Mouse (Mus musculus): ENCODE data around the gene Siae.
A peak's percentile ranks its signal among the peaks of the same experiment; 100 is the strongest.

Gene Siae

DNA sequence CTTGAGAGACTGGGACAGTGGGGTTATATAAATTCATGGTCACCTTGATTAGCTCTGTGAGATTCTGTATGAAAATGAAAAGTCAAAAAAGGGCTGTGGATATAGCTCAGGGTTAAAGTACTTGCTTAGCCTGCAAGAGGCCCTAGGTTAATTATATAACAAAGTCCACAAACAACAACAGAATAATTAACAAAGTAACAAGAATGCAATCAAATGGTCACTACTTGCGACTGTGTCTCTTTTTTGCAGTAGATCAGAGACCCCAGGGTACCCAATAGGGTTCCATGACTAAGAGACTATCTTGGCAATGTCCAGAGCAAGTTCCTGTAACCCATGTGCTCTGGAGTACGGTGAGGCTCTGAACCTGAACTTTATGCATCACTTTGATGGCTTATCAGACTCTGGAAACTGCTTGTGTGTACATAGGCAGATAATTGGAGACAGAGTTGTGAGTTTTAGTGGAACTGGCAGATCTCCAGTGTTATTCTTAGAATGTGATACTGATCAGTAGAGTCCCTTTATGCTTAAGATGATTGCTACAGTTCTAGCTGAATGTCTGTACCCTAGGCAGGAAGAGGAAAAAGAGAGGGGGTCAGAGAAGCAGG is 13.8 kb downstream of the Siae start:
- no peak for DNase-seq (ENCODE audit: low spot score)

DNA sequence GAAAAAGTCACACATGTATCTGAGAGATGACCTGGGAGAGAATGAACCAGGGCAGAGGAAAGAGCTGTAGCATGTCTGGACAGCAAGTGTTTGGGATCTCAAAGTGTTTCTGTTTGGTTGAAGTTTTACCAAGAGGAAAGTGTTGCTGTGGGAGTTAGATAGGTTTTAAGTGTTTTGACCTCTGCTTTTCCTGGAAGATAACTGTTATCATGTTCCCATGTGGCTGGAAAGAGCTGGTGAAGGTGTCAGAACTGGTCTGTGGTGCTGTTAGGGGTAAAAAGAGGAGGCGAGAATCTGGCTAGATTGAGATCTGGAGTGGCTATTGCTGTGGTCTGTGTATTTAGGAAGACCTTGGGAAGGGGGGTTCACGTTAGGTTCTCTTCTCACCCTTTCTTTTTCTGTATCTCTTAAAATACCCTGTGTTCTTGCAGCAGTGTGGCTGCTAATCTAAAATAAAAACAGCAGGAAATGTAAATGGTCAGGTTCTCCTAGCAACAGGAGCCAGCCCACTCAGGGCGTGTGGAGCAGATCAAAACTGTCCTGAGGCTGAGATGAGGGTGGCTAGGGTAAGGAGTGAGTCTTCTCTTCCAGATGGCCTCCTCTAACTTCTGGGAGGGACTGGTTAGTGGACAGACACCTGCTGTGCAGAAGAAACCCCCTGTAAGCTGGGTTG is 16.8 kb downstream of the Siae start:
- no peak for DNase-seq (ENCODE audit: low spot score)

DNA sequence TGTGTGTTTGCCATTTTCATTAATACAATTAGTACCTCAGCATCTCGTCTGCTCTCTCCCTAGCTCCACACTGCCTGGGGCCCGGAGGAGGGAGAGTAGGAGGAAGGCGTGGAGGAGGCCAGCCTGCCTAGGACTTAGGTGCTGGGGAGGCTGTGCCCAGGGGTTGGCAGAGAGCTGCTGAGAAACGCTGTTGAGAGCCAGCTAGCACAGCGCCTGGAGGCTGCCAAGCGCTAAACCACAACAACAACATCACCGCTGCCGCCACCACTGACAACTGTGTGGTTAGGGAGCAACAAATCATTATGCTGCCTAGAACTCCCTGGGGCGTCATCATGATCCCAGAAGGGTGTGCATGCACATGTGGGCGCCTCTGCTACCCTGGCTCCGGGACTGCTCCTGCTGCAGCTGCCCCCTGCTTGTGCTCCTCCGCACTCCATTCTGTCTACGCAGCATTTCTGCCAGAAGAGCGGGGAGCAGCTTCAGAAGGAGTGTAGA is 21.0 kb downstream of the Siae start:
- no peak for DNase-seq (ENCODE audit: low spot score)

DNA sequence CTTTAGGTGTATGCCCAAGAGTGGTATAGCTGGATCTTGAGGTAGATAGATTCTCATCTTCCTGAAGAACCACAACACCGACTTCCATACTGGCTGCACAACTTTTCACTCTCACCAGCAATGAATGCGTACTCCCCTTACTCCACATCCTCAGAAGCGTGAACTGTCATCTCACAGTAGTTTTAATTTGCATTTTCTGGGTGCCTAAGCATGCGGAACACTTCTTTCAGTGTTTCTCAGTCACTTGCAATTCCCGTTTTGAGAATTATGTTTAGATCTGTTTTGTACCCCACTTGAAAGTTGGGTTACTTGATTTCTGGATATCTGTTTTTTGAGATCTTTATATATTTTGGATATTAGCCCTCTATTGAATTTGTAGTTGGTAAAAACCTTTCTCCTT is 28.1 kb downstream of the Siae start:
- no peak for DNase-seq (ENCODE audit: low spot score)

DNA sequence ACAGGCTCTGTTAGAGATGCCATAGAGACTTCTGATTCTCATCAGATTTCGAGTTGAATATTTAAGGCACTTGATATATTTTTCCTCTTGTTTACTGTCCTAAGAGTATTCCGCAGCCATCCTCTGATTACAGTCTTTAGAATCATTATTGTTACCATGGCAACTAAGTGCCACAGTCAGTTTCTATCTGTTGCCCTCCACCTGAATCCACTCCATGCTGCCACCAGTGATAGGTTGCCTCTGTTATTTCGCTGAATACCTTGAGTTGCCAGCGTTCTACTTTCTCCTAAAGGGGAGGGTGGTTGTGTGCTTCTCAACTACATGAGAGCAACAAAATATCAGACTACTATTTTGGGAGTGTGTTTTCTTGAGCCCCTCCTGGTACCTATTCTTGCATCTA is 31.2 kb downstream of the Siae start:
- no peak for DNase-seq (ENCODE audit: low spot score)

DNA sequence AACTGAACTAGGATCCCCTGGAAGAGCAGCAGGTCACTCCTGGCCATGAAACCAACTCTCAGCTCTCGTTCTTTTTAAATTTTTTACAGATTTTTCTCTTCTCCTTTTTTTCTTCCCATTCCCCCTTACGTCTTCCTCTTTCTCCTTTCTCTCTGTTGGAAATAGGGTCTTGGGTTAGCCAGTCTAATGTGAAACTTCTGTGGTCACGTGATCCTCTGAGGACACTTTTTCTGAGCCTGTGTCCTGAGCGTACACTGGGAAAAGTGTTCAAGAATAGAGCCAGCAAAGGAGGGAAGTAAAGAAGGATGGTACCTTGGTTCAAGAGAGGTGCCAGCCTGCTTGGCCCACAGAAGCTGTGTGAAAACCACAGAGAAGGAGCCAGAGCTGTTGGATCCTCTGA is 34.9 kb downstream of the Siae start:
- no peak for DNase-seq (ENCODE audit: low spot score)

DNA sequence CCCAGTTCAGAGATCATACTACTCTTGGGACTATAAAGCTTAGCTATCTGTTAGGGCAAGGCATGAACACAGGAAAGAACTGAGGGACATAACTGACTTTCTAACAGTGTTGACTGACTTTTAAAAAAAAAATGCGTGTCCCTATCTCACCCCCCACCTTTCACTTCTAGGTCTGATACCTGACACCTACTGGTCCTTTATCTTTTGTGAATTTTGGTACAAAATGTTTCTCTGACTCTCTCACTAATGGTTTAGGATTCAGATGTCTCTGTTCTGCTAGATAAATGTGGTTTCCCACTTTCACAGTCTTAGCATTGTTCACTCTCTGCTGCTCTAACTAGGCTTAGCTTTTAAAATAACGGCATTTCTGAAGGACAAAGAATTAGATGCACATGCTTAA is 36.5 kb downstream of the Siae start:
- no peak for DNase-seq (ENCODE audit: low spot score)

DNA sequence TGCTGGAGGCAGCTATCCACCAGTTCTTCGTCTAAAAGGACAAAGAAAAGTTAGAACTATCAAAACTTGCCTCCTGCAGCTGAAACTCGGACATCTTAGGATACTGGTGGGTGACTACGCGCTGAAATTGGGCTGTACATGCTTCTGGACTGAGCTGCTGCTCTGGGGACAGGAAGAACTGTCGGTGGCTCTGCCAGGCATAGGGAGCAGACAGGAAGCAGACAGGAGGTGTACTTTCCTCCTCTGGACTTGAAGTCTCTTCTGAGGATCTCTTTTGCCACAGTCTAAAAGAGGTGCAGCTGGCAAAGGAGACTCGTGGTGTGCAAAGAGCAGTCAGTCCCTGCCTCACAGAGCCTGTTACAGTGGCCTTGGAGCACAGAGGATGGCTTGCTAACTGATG is 37.1 kb downstream of the Siae start:
- no peak for DNase-seq (ENCODE audit: low spot score)

DNA sequence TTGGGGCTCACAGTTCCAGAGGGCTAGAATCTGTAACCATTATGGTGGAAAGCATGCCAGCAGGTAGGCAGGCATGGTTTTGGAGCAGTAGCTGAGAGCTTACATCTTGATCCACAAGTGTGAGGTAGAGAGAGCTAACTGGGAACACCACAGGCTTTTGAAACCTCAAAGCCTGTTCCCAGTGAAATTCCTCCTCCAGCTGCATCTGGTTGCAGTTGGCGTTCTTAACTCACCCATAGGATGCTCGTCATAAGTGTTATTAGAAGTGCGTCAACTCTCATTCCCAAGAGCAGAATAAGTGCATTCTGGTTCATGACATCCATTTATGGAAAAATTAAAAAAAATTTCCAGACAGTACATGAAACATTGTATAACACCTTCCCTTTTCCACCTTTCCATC is 38.2 kb downstream of the Siae start:
- DNase-seq (ENCODE audit: low spot score), result no peak

DNA sequence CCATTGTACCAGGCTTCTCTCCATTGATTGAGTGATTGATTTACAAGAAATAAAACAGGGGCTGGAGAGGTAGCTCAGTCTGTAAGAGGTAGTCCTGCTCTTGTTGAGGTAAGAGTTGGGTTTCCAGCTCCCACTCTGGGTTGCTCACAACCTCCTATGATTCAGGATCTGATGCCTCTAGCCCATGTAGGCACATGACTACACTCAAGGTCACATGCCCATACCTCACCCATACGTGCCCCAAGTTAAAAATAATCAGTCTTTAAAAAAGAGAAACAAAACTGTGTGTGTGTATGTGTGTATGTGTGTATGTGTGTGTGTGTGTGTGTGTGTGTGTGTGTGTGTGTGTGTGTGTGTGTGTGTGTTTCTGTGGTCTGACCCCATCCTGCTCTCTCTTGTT is 40.1 kb downstream of the Siae start:
- DNase-seq (ENCODE audit: low spot score), result no peak

DNA sequence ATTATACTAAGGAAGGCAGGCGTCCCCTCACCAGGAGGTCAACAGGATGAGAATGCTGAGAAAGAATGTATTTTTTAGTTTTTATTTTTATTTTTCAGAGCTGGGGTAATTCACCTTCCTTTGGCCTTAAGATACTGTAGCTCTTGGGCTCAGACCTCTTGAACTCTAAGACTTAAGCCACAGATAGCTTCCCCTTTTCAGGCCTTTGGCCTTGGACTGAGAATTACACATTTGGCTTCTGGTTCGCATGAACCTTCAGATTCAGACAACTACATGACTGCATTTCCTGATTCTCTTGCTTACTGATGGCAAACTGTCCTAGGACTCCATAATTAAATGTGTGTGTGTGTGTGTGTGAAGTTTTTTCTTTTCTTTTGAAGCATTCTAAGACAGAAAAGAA is 43.1 kb downstream of the Siae start:
- no peak for DNase-seq (ENCODE audit: low spot score)

DNA sequence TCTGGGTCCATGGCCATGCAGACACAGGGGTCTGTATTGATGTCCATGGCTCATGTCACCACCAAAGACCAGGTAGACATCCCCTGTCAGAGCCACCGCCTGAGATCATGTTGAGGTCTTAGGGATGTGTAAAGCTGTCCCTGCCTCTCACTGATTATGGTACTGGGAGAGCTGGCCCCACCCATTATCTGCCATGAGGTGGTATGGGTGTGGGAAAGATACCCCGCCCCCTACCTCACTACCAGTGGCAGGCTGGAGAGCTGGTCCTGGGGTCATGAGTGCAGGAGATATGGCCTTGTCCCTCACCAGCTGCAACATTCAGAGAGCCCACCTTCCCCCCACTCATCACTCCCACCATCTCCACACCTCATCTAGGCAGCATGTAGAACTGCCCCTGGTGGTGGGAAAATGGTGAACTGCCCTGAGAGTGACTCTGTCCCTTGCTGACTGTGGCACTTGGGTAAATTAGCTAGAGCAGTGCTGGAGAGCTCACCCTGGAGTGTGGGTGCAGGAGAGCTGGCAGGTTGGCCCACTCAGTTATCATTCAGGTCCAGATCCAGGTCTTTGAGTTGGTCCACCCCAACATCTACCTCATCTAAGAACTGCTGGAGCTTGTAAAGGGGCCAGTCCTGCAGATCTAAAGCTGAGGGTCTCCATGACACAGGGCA is 45.2 kb downstream of the Siae start:
- no peak for DNase-seq (ENCODE audit: low spot score)

DNA sequence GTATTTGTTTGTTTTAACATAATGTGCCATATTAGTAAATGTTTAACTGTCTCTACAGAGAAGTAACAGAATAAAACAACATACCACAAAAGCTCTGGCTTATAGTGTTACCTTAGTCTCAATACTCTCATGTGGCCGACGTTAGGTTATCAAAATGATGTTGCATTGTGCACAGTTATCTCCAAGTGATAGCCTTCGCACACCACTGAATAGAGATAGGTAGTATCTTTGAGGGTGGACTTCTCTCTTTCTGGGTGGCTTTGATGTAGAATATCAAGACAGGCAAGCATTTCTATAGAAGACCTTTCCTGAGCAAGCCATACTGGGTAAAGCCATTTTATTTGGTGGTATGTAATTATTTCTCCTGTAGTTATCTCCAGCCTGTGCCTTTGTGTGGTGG is 49.6 kb downstream of the Siae start:
- no peak for DNase-seq (ENCODE audit: low spot score)

DNA sequence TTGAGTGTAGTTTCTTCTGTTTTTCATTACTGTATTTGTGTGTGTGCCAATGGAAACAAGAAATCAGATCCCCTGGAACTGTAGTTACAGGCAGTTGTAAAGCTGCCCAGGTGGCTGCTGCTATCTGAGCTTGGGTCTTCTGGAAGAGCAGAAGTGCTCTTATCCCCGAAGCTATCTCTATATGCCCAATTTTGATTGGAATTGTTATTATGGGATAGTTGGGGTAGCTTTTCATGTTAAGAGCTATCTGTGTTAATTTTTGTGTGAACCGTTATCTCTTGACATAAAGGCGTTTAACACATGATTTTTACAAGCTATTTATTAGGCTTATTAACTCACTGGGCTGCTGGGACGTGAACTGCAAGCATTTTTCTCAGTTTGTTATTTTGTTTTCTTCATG is 54.1 kb downstream of the Siae start:
- DNase-seq (ENCODE audit: low spot score), result no peak

DNA sequence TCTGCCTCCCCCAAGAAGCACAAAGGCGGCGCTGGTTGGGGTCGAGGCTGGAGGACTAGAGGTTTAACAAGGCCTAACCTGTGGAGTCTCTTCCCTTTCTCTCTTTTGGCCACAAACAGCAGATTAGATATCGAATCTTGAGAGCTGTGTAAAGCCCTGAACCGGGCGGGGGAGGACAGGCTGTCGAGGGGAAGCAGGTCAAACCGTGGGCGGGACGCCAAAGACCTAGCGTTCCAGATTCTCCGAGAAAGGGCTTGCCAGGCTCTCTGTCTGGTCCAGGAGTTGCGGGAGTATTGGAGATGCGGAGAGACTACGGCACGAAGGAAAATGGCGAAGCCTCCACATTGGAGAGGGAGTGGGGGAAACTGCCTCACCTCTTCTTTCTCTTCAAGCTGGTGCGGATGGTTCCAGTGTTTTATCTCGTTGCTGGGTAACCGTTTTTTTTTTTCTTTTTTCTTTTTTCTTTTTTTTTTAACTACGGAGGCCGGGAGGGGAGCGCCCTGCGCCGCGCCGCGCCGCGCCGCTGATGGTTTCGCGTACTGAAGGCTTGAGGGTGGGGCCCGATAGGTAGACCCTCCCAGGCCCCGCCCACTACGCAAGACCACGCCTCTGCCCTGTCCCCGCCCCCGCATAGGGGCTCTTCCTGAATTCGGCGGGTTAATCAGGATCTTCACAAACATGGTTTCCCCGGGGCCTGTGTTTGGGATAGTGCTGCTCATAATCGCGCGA is 57.8 kb downstream of the Siae start, which contains the start of gene Spa17:
TSS of gene Spa17 (minus strand) at position 541 of the 729 bp plus-strand sequence.
- peak; percentile 90 for DNase-seq (ENCODE audit: low spot score)

DNA sequence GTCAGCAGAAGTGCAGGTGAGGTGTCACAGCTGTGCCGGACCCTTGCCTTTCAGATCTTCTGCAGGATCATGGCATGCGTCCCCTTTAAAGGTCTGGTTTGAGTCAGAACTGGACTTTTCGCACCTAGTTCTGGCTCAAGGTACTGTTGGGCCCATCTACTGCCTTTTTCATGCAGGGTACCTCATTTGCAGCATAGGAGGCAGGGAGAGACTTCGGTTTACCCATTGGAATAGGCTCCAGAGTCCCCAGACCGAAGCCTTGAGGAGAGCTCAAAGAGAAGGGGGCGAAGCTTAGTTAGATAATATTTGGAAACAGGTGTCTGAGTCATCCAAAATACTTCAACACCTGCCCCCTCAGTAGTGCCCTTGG is 58.4 kb downstream of the Siae start:
- no peak for DNase-seq (ENCODE audit: low spot score)

DNA sequence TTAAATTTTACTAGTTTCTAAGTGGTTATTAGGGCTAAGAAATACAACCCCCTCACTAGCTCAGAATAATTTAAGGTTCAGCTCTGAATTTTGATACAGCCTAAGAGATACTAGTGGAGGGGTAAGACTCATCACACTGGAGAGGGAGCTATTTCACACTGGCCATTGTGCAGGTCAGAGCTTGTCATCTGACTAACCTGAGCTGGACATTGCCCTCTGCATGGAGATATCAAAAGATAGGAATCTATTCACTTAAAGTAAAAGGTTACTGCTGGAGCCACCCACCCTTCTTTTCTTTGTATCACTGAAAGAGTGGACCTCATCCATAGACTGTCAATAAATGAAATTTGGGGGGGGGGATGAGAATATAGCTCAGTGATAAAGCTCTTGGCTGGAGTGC is 58.8 kb downstream of the Siae start:
- DNase-seq (ENCODE audit: low spot score), result no peak

DNA sequence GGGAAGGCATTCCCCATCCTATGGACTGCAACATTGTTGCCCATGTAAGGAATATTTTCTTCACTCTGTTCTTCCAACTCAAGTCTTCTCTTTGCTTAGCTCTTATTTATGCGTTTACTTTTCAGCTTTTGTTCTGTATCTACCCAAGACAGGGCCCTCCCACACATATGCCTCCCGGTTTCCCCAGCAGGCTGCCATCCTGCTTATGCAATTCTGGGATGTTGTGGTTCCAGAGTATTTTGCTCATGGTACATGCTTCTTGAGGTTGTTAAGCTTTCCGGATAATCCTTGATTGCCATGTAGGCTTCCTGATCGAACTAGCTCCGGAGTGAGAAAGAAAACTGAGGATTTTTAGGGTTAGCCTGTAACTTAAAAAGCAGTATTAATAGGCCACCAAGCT is 59.7 kb downstream of the Siae start:
- DNase-seq (ENCODE audit: low spot score), result no peak

DNA sequence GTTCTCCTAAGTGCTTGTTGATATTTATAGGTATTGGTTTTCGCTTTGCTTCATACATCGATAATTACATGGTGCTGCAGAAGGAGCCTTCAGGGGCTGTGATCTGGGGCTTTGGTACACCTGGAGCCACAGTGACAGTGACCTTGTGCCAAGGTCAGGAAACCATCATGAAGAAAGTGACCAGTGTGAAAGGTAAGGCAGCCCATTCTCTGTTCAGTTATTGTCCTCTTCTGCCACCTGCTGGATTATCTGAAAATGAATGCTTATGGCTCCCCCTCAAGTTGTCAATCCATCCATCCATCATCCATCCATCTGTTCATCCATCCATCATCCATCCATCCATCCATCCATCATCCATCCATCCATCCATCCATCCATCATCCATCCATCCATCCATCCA is 61.3 kb downstream of the Siae start:
- peak; percentile 63 for DNase-seq (ENCODE audit: low spot score)

DNA sequence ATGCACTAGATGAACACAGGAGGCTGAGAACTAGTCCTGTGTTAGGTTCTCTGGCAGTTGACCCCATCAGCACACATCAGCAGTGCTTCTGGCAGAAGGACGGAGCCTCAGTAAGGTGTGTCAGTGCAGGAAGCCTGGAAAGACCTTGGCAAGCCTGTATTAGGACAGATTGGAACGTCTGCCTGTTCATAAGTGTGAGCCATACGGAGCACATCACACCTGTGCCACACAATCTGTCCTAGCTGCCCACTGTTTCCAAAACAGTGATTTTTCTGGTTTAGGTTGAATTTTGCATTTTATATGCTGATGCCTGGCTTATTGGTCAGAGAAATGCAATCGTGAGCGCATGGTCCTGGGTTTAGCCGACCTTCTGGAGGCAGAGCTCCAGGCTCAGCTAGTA is 65.8 kb downstream of the Siae start:
- no peak for DNase-seq (ENCODE audit: low spot score)

DNA sequence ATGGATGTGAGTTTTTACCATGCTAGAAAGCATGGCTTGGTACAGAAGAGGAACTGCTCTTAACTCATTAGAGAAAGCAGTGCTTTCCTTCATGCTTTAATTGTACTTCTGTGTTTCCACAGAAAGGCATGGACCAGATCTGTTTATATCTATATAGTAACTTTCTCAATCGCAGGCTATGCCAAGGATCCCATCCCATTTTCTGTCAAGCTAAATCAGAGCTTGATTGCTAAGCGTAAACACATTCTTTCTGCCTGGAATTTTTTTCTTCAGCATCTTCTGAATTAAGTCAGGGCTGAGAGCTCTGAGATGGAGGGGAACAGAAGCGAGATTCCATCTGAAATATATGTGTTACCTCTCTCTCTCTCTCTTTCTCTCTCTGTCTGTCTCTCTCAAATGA is 68.5 kb downstream of the Siae start:
- no peak for DNase-seq (ENCODE audit: low spot score)

DNA sequence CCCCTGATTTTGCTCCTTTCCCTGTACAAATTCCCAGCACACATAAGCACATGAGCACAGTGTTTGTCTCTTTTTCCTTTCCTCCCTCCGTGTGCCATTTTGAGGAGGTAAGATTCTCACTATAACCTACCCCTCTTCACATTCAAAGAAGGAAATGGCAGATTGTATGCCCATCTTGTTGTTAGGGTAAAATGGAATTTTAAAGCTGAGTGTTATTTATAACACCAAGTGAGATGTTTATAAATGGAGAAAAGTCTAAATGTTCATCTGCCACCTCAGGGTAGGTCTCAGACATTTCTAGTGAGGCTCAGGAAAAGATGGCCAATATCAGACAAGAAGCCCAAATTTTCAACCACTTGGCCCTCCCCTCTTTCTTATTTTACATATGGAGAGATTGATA is 69.0 kb downstream of the Siae start:
- DNase-seq (ENCODE audit: low spot score), result no peak

DNA sequence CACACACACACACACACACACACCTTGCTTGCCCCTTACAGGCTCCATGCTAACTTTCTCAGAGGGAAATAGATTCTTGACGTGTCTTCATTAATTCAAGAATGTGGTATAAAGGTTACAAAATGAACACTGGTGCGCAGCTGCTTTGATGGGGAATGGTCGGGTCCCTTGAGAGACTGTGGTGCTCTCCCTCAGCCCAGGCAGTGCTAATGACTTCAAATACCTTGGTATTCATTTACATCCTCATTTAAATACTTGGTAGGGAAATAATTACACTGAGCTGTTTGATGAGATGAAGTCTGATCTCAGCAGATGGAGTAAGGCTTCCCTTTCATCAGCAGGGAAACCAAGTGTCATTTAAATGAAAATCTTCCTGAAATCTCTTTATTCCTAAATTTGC is 69.6 kb downstream of the Siae start:
- no peak for DNase-seq (ENCODE audit: low spot score)
